Mouse (Mus musculus) embryonic facial prominence, embryonic 13.5 days (tissue): Measurements from ENCODE around the gene Mgea5. TPM values are rescaled to one million over a fixed set of nuclear protein-coding genes. Genes with fewer than 3 reads are reported as not detected.

Experiments used
- ATAC-seq: fragments of 200-750 bp; cut with Nextera tagmentation; 2 replicates; pipeline ENCODE4 v1.8.0; 2017; ENCODE audit warnings: low read depth; ENCODE audit not compliant: insufficient number of reproducible peaks, insufficient read depth, low FRiP score, low TSS enrichment
- H3K27ac ChIP-seq: fragments of 300-500 bp; sonication (generic); 2 replicates; pipeline ENCODE4 v1.5.1; 2015; ENCODE audit warnings: moderate library complexity, mild to moderate bottlenecking, inconsistent platforms
- H3K27me3 ChIP-seq: fragments of 300-500 bp; sonication (generic); 2 replicates; pipeline ENCODE4 v1.6.1; 2015; ENCODE audit warnings: mild to moderate bottlenecking, inconsistent platforms
- H3K36me3 ChIP-seq: fragments of 300-500 bp; sonication (generic); 2 replicates; pipeline ENCODE4 v1.6.1; 2015; ENCODE audit warnings: mild to moderate bottlenecking, inconsistent platforms
- H3K4me1 ChIP-seq: fragments of 300-500 bp; sonication (generic); 2 replicates; pipeline ENCODE4 v1.6.1; 2015; ENCODE audit warnings: inconsistent platforms
- H3K4me2 ChIP-seq: fragments of 300-500 bp; sonication (generic); 2 replicates; pipeline ENCODE4 v1.6.1; 2015; ENCODE audit warnings: moderate library complexity, mild to moderate bottlenecking, inconsistent platforms
- H3K4me3 ChIP-seq: fragments of 300-500 bp; sonication (generic); 2 replicates; pipeline ENCODE4 v1.5.1; 2015; ENCODE audit warnings: mild to moderate bottlenecking, inconsistent platforms
- H3K9ac ChIP-seq: fragments of 300-500 bp; sonication (generic); 2 replicates; pipeline ENCODE4 v1.6.1; 2015; ENCODE audit warnings: mild to moderate bottlenecking, inconsistent platforms
- H3K9me3 ChIP-seq: fragments of 300-500 bp; sonication (generic); 2 replicates; pipeline ENCODE4 v1.6.1; 2016; ENCODE audit warnings: inconsistent platforms
- WGBS: fragments of 180-500 bp; shearing (Covaris S2); methylation state at CpG from one replicate; pipeline ENCODE4 v1.1.7; 2015; ENCODE audit warnings: mixed read lengths; 5-methylcytosine and 5-hydroxymethylcytosine counted together
- polyA plus RNA-seq: library from polyadenylated mRNA; unstranded; fragments of >200 nt; fragmentation: Nextera tagmentation; extraction: Ambion mirVana; gene quantifications from 2 replicates; pipeline ENCODE4 v1.2.1, GENCODE M21; 2015

The Mgea5 gene
- polyA plus RNA-seq, result 70.7 and 74.5 TPM in 2 replicates

- Histone ChIP-seq H3K9me3 (no peaks in the 10 kb centered on the region), H3K36me3 (peaks cover 18% of the 10 kb centered on the region), H3K4me2 (peak within 1 kb of the TSS; percentile 62), H3K4me3 (peak within 1 kb of the TSS; percentile 99), H3K9ac (peak within 1 kb of the TSS; percentile 98), H3K4me1 (peaks cover 28% of the 10 kb centered on the region), H3K27me3 (no peaks in the 10 kb centered on the region), H3K27ac (peak within 1 kb of the TSS; percentile 98)
- WGBS, result under 1% methylated on average over 69 of the region's 71 CpGs
- peak; percentile 97 for ATAC-seq
Measured at GRCm38 (mm10) chr19:45783181-45783932, at the start of gene Mgea5. Gene Mgea5, minus strand, starts transcription at chr19:45783837.

DNA sequence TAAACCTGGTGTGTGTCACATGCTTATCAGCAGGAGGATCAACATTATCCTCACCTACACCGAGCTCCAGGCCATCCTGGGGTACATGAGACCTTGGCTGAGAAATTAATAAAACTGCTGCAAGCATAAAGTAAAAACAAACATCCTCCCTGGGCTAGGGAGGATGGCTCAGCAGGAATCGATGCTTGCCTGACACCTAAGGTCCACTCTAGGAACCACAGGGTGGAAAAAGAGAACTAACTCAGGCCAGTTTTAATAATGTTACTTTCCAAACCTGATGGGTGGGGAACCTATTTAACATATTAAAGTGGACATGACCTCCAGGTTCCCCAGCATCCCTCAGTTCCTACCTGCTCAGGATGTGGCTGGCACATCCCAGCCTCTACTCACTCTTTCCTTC, 47.0 kb upstream of the Mgea5 start:
- WGBS, result 62% methylated on average over 2 of the region's 2 CpGs
- peaks cover 4% of the 10 kb centered on the region for H3K9me3 ChIP-seq
- ATAC-seq, result no peak

DNA sequence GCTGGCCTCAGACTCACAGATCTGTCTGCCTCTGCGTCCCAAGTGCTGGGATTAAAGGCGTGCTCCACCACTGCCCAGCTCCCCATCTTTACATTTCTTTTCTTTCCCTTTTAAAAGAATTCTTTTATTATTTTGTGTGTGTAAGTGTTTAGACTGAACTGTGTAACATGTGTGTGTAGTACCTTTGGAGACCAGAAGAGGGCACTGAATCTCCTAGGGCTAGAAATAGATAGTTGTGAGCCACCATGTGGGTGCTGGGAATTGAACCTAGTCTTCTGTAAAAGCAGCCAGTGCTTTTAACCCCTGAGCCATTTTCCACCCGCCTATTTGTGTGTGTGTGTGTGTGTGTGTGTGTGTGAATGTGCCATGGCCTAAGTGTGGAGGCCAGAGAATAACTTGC, 44.1 kb upstream of the Mgea5 start:
- Histone ChIP-seq H3K36me3 (peaks cover 5% of the 10 kb centered on the region), H3K4me2 (no peak overlapping the region), H3K27ac (no peak overlapping the region), H3K4me3 (no peak overlapping the region), H3K4me1 (peaks cover 11% of the 10 kb centered on the region; the same call in 1 of the 2 replicates), H3K9ac (no peak overlapping the region), H3K27me3 (no peaks in the 10 kb centered on the region), H3K9me3 (peaks cover 4% of the 10 kb centered on the region)
- ATAC-seq, result no peak
- 93% methylated on average over 3 of the region's 3 CpGs for WGBS

More for the DNA sequence above, 47.0 kb upstream of the Mgea5 start:
- no peak overlapping the region for H3K27ac ChIP-seq
- no peak overlapping the region for H3K4me2 ChIP-seq
- no peaks in the 10 kb centered on the region for H3K27me3 ChIP-seq
- H3K4me1 ChIP-seq, result peaks cover 11% of the 10 kb centered on the region; the same call in 1 of the 2 replicates
- H3K9ac ChIP-seq, result no peak overlapping the region
- peaks cover 5% of the 10 kb centered on the region for H3K36me3 ChIP-seq
- no peak overlapping the region for H3K4me3 ChIP-seq

DNA sequence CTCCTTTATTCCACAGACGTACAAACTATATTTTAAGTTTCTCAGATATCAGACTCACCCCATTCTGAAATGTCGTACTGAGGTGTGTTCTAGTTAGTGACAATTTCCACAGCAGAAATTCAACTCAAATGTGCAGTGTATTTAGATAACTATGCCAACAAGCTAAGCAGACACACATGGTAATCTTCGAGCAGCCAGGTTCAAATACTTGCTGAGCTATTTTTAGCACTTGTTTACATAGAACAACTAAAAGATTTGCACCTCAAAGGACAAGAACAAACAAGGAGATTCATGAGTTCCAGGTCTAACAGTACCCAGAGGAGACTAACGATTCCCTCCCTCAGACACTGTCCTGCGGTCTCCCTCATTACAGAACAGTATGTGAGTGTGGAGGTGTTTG, 43.5 kb upstream of the Mgea5 start:
- ATAC-seq, result no peak
- H3K4me1 ChIP-seq, result peaks cover 7% of the 10 kb centered on the region
- no peak overlapping the region for H3K9ac ChIP-seq
- no peak overlapping the region for H3K4me2 ChIP-seq
- no peaks in the 10 kb centered on the region for H3K27me3 ChIP-seq
- peaks cover 5% of the 10 kb centered on the region for H3K36me3 ChIP-seq
- H3K27ac ChIP-seq, result no peak overlapping the region
- 72% methylated on average over 5 of the region's 5 CpGs for WGBS
- peaks cover 4% of the 10 kb centered on the region for H3K9me3 ChIP-seq
- no peak overlapping the region for H3K4me3 ChIP-seq

DNA sequence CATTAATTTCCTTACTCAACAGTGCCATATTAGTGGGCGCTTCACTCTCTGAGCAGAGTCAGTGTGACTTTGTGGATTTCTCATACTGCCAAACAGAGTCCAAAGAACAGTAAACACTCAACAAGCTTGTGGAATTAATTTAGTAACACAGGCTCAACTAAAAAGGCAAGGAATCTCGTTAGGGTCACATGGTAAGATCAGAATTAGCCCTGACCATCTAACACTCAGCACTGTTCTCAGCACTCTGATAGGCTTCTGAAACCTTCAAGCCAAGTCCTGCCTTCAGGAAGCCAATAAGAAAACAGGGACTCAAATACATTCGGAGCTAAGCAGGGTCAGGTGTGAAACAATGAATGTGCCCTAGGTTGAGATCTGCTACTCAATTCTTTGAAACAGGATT, 42.5 kb upstream of the Mgea5 start:
- Histone ChIP-seq H3K9me3 (peaks cover 4% of the 10 kb centered on the region), H3K4me3 (no peak overlapping the region), H3K4me2 (no peak overlapping the region), H3K36me3 (peaks cover 5% of the 10 kb centered on the region), H3K9ac (no peak overlapping the region), H3K27me3 (no peaks in the 10 kb centered on the region), H3K27ac (no peak overlapping the region), H3K4me1 (peaks cover 6% of the 10 kb centered on the region)
- 75% methylated on average over 3 of the region's 3 CpGs for WGBS
- no peak for ATAC-seq

DNA sequence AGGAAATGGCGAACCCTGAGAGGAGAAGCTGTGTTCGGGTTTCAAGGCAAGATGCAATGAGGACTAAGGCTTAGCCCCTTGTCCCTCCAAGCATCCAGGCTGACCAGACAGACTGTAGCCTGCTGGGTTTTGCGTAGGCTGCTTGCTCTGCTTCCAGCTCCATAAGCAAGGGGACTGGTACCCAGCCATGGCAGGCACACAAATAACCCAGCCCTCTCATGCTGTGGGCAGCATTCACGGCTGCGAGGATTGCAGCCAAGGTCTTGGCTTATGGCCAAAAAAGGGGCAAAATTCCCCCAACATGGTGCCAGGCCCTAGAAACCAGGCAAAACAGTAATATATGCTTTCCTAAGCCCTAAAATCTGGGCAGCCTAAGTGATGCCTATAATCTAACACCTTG, 38.2 kb upstream of the Mgea5 start:
- Histone ChIP-seq H3K4me3 (no peak overlapping the region), H3K4me2 (no peak overlapping the region), H3K36me3 (peaks cover 13% of the 10 kb centered on the region), H3K27ac (no peak overlapping the region), H3K9me3 (no peaks in the 10 kb centered on the region), H3K27me3 (no peaks in the 10 kb centered on the region), H3K4me1 (peaks cover 25% of the 10 kb centered on the region), H3K9ac (no peak overlapping the region)
- WGBS, result 74% methylated on average over 5 of the region's 5 CpGs
- ATAC-seq, result no peak

DNA sequence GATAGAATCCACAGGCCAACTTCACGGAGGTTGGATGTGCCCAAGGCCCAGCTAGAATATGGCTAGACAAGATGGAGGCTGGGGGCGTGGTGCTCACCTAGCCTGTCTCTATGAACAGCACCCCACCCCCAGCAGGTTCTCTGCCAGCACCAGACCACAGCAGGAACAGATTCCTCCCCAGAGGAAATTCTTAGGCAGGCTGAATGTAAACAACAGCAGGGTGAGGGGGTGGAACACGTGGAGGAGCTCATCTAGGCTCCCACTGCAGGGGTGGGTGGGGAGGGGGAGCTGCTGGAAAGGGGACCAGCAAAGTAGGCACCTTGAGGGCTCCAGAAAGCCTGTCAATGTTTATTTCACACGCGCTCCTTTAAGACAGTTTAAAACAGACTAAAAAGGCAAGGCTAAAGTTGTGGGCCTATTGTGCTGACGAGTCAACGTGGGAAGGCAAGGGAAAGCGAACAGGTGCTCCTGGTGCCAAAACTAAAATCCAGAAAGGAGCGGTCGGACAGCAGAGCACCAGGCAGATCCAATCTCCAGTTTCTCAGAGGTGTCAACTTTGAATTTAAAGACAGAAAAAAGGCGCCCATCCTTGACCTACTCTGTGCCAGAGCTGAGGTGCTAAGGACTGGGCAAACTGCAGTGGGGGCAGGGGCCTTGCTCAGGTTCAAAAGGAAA, 34.3 kb upstream of the Mgea5 start:
- Histone ChIP-seq H3K9me3 (no peaks in the 10 kb centered on the region), H3K27me3 (peaks cover 6% of the 10 kb centered on the region), H3K9ac (no peak overlapping the region), H3K27ac (no peak overlapping the region), H3K36me3 (peaks cover 13% of the 10 kb centered on the region), H3K4me3 (no peak overlapping the region), H3K4me2 (no peak overlapping the region), H3K4me1 (peaks cover 47% of the 10 kb centered on the region)
- 64% methylated on average over 11 of the region's 11 CpGs for WGBS
- ATAC-seq, result no peak

DNA sequence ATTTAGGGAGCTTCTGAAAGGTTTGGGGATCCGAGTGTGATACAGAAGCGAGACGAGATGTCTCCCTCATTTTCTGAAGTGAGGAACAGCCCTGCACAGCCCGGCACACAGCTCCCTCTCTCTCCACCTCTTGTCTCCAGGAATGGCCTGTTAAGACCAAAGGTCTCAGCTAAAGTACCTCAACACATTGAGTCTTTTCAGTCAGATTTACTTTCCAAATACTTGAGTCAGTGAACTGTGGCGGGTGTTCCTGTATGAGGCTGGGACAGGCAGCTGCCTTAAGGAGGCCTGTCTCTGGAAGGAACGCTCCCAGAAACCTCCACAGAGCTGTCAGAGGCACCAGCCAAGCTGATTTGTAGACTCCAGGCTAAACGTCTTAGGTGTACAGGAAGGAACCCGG, 33.1 kb upstream of the Mgea5 start:
- 23% methylated on average over 8 of the region's 8 CpGs for WGBS
- Histone ChIP-seq H3K27me3 (peaks cover 13% of the 10 kb centered on the region), H3K4me2 (peak overlapping the region; percentile 69), H3K9me3 (no peaks in the 10 kb centered on the region), H3K4me1 (peaks cover 53% of the 10 kb centered on the region), H3K4me3 (no peak overlapping the region), H3K27ac (no peak overlapping the region), H3K9ac (no peak overlapping the region), H3K36me3 (peaks cover 13% of the 10 kb centered on the region)
- ATAC-seq, result no peak

DNA sequence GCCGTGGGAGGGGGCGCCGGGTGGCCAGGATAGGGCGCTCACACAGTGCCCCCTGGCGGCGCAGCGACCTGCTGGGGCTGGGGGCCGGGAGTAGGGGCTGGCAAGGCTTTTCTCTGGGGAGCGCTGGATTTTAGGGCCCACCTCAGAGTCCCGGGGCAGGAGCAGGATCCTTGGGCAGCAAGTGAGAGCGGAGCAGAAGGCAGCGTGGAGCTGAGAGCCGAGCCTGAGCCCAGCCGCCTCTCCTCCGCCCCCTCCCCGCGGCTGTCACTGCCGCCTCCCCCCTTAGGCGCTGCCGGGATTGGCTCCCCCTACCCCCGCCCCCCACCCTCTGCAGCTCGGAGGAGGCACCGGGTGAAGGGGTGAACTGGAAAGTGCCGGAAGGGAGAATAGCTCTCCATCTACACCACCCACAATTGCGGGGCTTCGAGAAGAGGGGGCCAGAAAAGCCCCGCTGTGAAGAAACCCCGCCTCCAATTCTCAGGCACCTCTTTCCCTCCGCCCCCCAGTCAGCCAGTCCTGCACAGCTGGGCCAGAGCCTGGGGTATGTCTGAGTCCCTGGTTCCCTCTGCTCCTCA, 32.3 kb upstream of the Mgea5 start, which contains the start of gene Kcnip2:
Kcnip2 (minus strand) TSS at position 231 of the 575 bp plus-strand sequence.
- H3K27ac ChIP-seq, result no peak within 1 kb of the TSS

DNA sequence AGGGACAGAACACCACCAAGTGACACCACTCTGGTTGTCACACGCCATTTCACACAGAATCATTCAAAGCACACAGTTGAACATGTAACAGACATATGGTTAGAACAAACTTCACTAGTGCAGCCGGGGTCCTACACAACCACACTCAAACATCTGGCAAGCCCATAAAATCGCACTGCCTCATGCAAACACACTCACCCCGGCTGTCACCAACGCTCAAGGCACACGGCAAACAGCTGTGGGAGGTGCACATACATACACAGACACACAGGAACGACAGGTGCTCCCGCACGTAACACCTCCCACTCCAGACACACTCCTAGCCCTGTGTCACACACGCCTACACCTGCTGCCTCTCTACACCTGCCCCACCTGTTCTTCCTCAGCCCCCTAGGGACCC, 31.5 kb upstream of the Mgea5 start:
- Histone ChIP-seq H3K27ac (no peak overlapping the region), H3K4me3 (peak overlapping the region; percentile 38), H3K36me3 (peaks cover 13% of the 10 kb centered on the region), H3K4me1 (peaks cover 51% of the 10 kb centered on the region), H3K27me3 (peaks cover 15% of the 10 kb centered on the region), H3K9me3 (no peaks in the 10 kb centered on the region), H3K4me2 (peak overlapping the region; percentile 69), H3K9ac (no peak overlapping the region)
- no peak for ATAC-seq
- WGBS, result 51% methylated on average over 10 of the region's 10 CpGs

More for the DNA sequence above, 32.3 kb upstream of the Mgea5 start, which contains the start of gene Kcnip2:
- H3K4me3 ChIP-seq, result peak within 1 kb of the TSS; percentile 38
- ATAC-seq, result peak; percentile 69; the same call in 1 of the 2 replicates
- H3K36me3 ChIP-seq, result peaks cover 13% of the 10 kb centered on the region
- WGBS, result 3% methylated on average over 22 of the region's 29 CpGs
- peaks cover 51% of the 10 kb centered on the region for H3K4me1 ChIP-seq
- peaks cover 15% of the 10 kb centered on the region for H3K27me3 ChIP-seq
- peak within 1 kb of the TSS; percentile 69 for H3K4me2 ChIP-seq
- H3K9me3 ChIP-seq, result no peaks in the 10 kb centered on the region
- H3K9ac ChIP-seq, result peak within 1 kb of the TSS; percentile 62

GRCm38 (mm10) chr19:45813801-45814200, 30.2 kb upstream of the Mgea5 start:
- WGBS, result 14% methylated on average over 12 of the region's 12 CpGs
- Histone ChIP-seq H3K4me2 (no peak overlapping the region), H3K27ac (no peak overlapping the region), H3K4me1 (peaks cover 51% of the 10 kb centered on the region), H3K36me3 (peaks cover 5% of the 10 kb centered on the region), H3K9me3 (no peaks in the 10 kb centered on the region), H3K27me3 (peaks cover 15% of the 10 kb centered on the region), H3K4me3 (no peak overlapping the region), H3K9ac (no peak overlapping the region)
- ATAC-seq, result no peak
